In the genomic region with DNA sequence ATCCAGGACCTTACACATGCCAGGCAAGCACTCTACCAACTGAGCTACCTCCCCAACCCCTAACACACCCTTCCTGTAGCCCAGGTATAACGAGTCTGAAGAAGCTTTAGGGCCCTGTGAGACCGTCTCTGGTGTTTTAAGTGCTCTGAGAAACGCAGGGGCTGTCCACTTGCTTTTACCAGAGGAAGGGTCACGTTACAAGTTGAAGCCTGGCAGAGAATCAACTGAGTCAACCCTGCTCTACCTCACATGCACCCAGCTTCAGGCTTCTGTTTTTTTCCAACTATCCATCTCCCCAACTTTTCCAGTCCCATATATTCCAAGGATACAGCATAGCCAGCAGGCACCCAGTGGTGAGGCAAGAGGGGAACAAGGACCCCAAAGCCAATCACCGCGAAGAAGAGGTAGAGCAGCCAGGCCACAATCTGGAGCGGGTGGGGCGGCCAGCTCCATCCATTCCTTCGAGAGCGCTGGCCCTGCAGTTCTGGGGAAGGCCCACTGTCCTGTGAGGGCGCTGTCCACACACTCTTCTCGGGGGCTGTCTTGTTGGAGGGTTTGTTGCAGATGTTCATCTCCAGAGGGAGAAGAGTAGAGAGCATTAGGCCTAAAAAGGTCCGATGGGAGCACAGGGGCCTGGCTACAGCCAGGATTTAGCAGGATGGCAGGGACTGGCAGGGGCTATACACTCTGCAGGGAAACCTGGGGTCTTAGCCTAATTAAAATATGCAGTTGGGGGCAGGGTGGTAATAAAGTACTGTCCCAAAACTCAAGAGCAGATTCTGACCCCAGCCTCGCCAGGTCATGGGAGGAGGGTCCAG, we compare ENCODE assay signal across 8 mouse cellular contexts. TPM values are rescaled to one million over a fixed set of nuclear protein-coding genes. Genes with fewer than 3 reads are reported as not detected.
DNase-seq lines count a peak whose midpoint lies in the region; ATAC-seq and TF ChIP-seq lines count a peak whose summit lies in the region.

No protein-coding gene starts in this region.

- peaks cover 16% of the 10 kb centered on the region for H3K4me1 ChIP-seq in heart, embryonic 12.5 days (replicated peaks)
- H3K4me1 ChIP-seq in limb, embryonic 11.5 days (ENCODE audit: control insufficient read depth, insufficient read depth, low read length), result peaks cover 10% of the 10 kb centered on the region
- H3K4me1 ChIP-seq in midbrain, embryonic 14.5 days (ENCODE audit: control insufficient read depth, insufficient read depth, low read length), result 0 out of 2 replicates have a peak, but pooled peaks cover 2% of the 10 kb centered on the region

- 0 out of 2 replicates have a peak, but pooled peaks have one; percentile 12 for ATAC-seq in heart, embryonic 12.5 days (ENCODE audit: insufficient number of reproducible peaks, low FRiP score)
- ATAC-seq in limb, embryonic 11.5 days (ENCODE audit: insufficient number of reproducible peaks, low FRiP score, low TSS enrichment, low read depth), result 0 out of 2 replicates have a peak, but pooled peaks have one; percentile 14
- ATAC-seq in midbrain, embryonic 14.5 days (ENCODE audit: low FRiP score, low TSS enrichment), result no peak
- no peak for ATAC-seq in erythroid progenitor cell, adult 5-6 weeks (replicated peaks; ENCODE audit: low FRiP score, poor library complexity, severe bottlenecking)

- no peak overlapping the region for H3K4me3 ChIP-seq in layer of hippocampus, adult 2 months
- no peak overlapping the region for H3K4me3 ChIP-seq in heart, embryonic 12.5 days
- no peak overlapping the region for H3K4me3 ChIP-seq in limb, embryonic 11.5 days (ENCODE audit: low read depth, low read length)
- no peak overlapping the region for H3K4me3 ChIP-seq in midbrain, embryonic 14.5 days (replicated peaks; ENCODE audit: low read depth, low read length)

- no peak for DNase-seq in layer of hippocampus, adult 2 months (ENCODE audit: low spot score in 2 of 2)
- DNase-seq in layer of hippocampus, postnatal 36 days, result no peak
- DNase-seq in cerebellum, postnatal 25 days, result peak; percentile 57 to 76
- DNase-seq in limb, embryonic 11.5 days (ENCODE audit: low spot score), result peak; percentile 74
- DNase-seq in midbrain, embryonic 14.5 days, result peak; percentile 66
- DNase-seq in frontal cortex, adult 2 months (ENCODE audit: extremely low spot score in 1 of 2, low spot score in 1 of 2), result no peak

- H3K4me2 ChIP-seq in heart, embryonic 12.5 days, result no peak overlapping the region
- H3K4me2 ChIP-seq in limb, embryonic 11.5 days (ENCODE audit: low read depth, severe bottlenecking), result no peak overlapping the region
- H3K4me2 ChIP-seq in midbrain, embryonic 14.5 days (ENCODE audit: low read length), result no peak overlapping the region

- H3K36me3 ChIP-seq in heart, embryonic 12.5 days, result peaks cover 6% of the 10 kb centered on the region
- no peaks in the 10 kb centered on the region for H3K36me3 ChIP-seq in limb, embryonic 11.5 days (ENCODE audit: control insufficient read depth, insufficient read depth, low read length)
- H3K36me3 ChIP-seq in midbrain, embryonic 14.5 days (ENCODE audit: control insufficient read depth, insufficient read depth, low read length), result 0 out of 2 replicates have a peak, but pooled peaks cover 9% of the 10 kb centered on the region

- H3K27ac ChIP-seq in layer of hippocampus, adult 2 months, result no peak overlapping the region
- H3K27ac ChIP-seq in heart, embryonic 12.5 days (ENCODE audit: poor library complexity, severe bottlenecking), result no peak overlapping the region
- no peak overlapping the region for H3K27ac ChIP-seq in limb, embryonic 11.5 days (replicated peaks; ENCODE audit: low read depth, low read length)
- H3K27ac ChIP-seq in midbrain, embryonic 14.5 days (replicated peaks; ENCODE audit: low read depth, low read length), result no peak overlapping the region

- H3K9ac ChIP-seq in heart, embryonic 12.5 days, result no peak overlapping the region
- no peak overlapping the region for H3K9ac ChIP-seq in limb, embryonic 11.5 days (ENCODE audit: low read length)
- H3K9ac ChIP-seq in midbrain, embryonic 14.5 days (replicated peaks; ENCODE audit: low read length), result no peak overlapping the region

- H3K27me3 ChIP-seq in heart, embryonic 12.5 days (replicated peaks), result no peaks in the 10 kb centered on the region
- no peaks in the 10 kb centered on the region for H3K27me3 ChIP-seq in limb, embryonic 11.5 days (ENCODE audit: control insufficient read depth, insufficient read depth, low read length)
- no peaks in the 10 kb centered on the region for H3K27me3 ChIP-seq in midbrain, embryonic 14.5 days (ENCODE audit: control insufficient read depth, insufficient read depth, low read length)

- H3K9me3 ChIP-seq in heart, embryonic 12.5 days (replicated peaks), result no peaks in the 10 kb centered on the region
- H3K9me3 ChIP-seq in limb, embryonic 11.5 days (ENCODE audit: control insufficient read depth, low read length), result no peaks in the 10 kb centered on the region
- no peaks in the 10 kb centered on the region for H3K9me3 ChIP-seq in midbrain, embryonic 14.5 days (ENCODE audit: control insufficient read depth, low read length)

- 34% methylated on average over 14 of the region's 14 CpGs for WGBS in heart, embryonic 12.5 days
- WGBS in limb, embryonic 11.5 days, result 23% methylated on average over 14 of the region's 14 CpGs
- WGBS in midbrain, embryonic 14.5 days, result 30% methylated on average over 14 of the region's 14 CpGs

- TF ChIP-seq CTCF in layer of hippocampus, adult 2 months (conservative IDR thresholded peaks at IDR 0.05), result peak; percentile 76

RNA-seq across cellular contexts. Expression of a gene that starts 12.1 kb away (rescaled TPM):
- total RNA-seq in layer of hippocampus, adult 2 months (2021), result 10 to 100 TPM; 36.5 to 36.8 TPM
- 10 to 100 TPM; 31.9 TPM for total RNA-seq in layer of hippocampus, postnatal 36 days (2021)
- 13.8 and 14.4 TPM in 2 replicates for polyA plus RNA-seq in heart, embryonic 12.5 days (2016; fragmentation: Nextera tagmentation; extraction: Ambion mirVana)
- 15.0 and 17.8 TPM in 2 replicates for polyA plus RNA-seq in limb, embryonic 11.5 days (2014; fragmentation: Nextera tagmentation; extraction: Ambion mirVana)
- polyA plus RNA-seq in midbrain, embryonic 14.5 days (2014; fragmentation: Nextera tagmentation; extraction: Ambion mirVana), result 91.3 and 108 TPM in 2 replicates
- 66.7 and 76.4 TPM in 2 replicates for polyA plus RNA-seq in frontal cortex, adult 2 months (2012; rRNA removed)
- total RNA-seq in erythroid progenitor cell, adult 5-6 weeks (2015; ENCODE audit: low replicate concordance), result 2.5 TPM in 1 of 2 replicates, not detected in the other
- total RNA-seq in erythroid progenitor cell, adult 5-6 weeks (2017; ENCODE audit: low replicate concordance), result 2.2 TPM in 1 of 2 replicates, not detected in the other

RNA-seq across cellular contexts. Expression of a gene that starts 13.3 kb away (rescaled TPM):
- 10 to 100 TPM; 36.2 to 38.9 TPM for total RNA-seq in layer of hippocampus, adult 2 months (2021)
- total RNA-seq in layer of hippocampus, postnatal 36 days (2021), result 10 to 100 TPM; 32.8 to 37.6 TPM
- polyA plus RNA-seq in heart, embryonic 12.5 days (2016; fragmentation: Nextera tagmentation; extraction: Ambion mirVana), result 23.1 and 23.3 TPM in 2 replicates
- 19.6 and 24.0 TPM in 2 replicates for polyA plus RNA-seq in limb, embryonic 11.5 days (2014; fragmentation: Nextera tagmentation; extraction: Ambion mirVana)
- 25.2 and 26.4 TPM in 2 replicates for polyA plus RNA-seq in midbrain, embryonic 14.5 days (2014; fragmentation: Nextera tagmentation; extraction: Ambion mirVana)
- polyA plus RNA-seq in frontal cortex, adult 2 months (2012; rRNA removed), result 75.3 and 75.7 TPM in 2 replicates
- total RNA-seq in erythroid progenitor cell, adult 5-6 weeks (2015; ENCODE audit: low replicate concordance), result 2.5 TPM in 1 of 2 replicates, not detected in the other
- 0.39 TPM in 1 of 2 replicates, not detected in the other for total RNA-seq in erythroid progenitor cell, adult 5-6 weeks (2017; ENCODE audit: low replicate concordance)

RNA-seq across cellular contexts. Expression of a gene that starts 35.1 kb away (rescaled TPM):
- total RNA-seq in layer of hippocampus, adult 2 months (2021), result not detected
- total RNA-seq in layer of hippocampus, postnatal 36 days (2021), result not detected
- polyA plus RNA-seq in heart, embryonic 12.5 days (2016; fragmentation: Nextera tagmentation; extraction: Ambion mirVana), result 1.7 and 1.9 TPM in 2 replicates
- 64.2 and 71.0 TPM in 2 replicates for polyA plus RNA-seq in limb, embryonic 11.5 days (2014; fragmentation: Nextera tagmentation; extraction: Ambion mirVana)
- polyA plus RNA-seq in midbrain, embryonic 14.5 days (2014; fragmentation: Nextera tagmentation; extraction: Ambion mirVana), result 5.9 and 9.7 TPM in 2 replicates
- 0.21 and 0.22 TPM in 2 replicates for polyA plus RNA-seq in frontal cortex, adult 2 months (2012; rRNA removed)
- total RNA-seq in erythroid progenitor cell, adult 5-6 weeks (2015; ENCODE audit: low replicate concordance), result not detected in 2 replicates
- not detected in 2 replicates for total RNA-seq in erythroid progenitor cell, adult 5-6 weeks (2017; ENCODE audit: low replicate concordance)

Comparison
In these comparisons a context has a peak if more than half of its experiments do, and no peak if none do; other contexts are left out.
1. DNase-seq: peak in cerebellum, postnatal 25 days (2 of 2), limb, embryonic 11.5 days (single experiment) and midbrain, embryonic 14.5 days (single experiment); none in layer of hippocampus, adult 2 months (0 of 2), layer of hippocampus, postnatal 36 days (0 of 2) and frontal cortex, adult 2 months (0 of 2).
2. ATAC-seq: peak in heart, embryonic 12.5 days (single experiment) and limb, embryonic 11.5 days (single experiment); none in midbrain, embryonic 14.5 days (single experiment) and erythroid progenitor cell, adult 5-6 weeks (single experiment).